Mouse (Mus musculus) kidney, adult 2 months (tissue): ENCODE results near the gene Fndc8. TPM values are rescaled to one million over a fixed set of nuclear protein-coding genes. Genes with fewer than 3 reads are reported as not detected.

Experiments
- DNase-seq: peaks from one replicate; pipeline ENCODE4 v3.0.0; 2021
- H3K27ac ChIP-seq: fragments of 200-500 bp; 2 replicates; pipeline ENCODE4 v1.5.1; 2012; ENCODE audit warnings: low read depth, low read length, control low read depth, inconsistent platforms; ENCODE audit not compliant: insufficient read depth
- H3K27me3 ChIP-seq: fragments of 200-500 bp; replicated peaks from 2 replicates; pipeline ENCODE4 v1.6.1; 2012; ENCODE audit warnings: mild to moderate bottlenecking, moderate library complexity, low read length, inconsistent platforms; ENCODE audit not compliant: control insufficient read depth, insufficient read depth
- H3K36me3 ChIP-seq: fragments of 200-500 bp; 2 replicates; pipeline ENCODE4 v1.6.1; 2012; ENCODE audit warnings: mild to moderate bottlenecking, moderate library complexity, low read length, inconsistent platforms; ENCODE audit not compliant: control insufficient read depth, insufficient read depth
- H3K4me1 ChIP-seq: fragments of 200-500 bp; 2 replicates; pipeline ENCODE4 v1.6.1; 2011; ENCODE audit warnings: low read length; ENCODE audit not compliant: control insufficient read depth, insufficient read depth
- H3K4me3 ChIP-seq: fragments of 200-500 bp; 2 replicates; pipeline ENCODE4 v1.5.1; 2011; ENCODE audit warnings: mild to moderate bottlenecking, low read depth, low read length, control low read depth; ENCODE audit not compliant: insufficient read depth
- CTCF ChIP-seq: fragments of 200-500 bp; conservative IDR thresholded peaks from 2 replicates; pipeline ENCODE4 v1.5.1; 2011; ENCODE audit warnings: low read depth, mild to moderate bottlenecking, control low read depth, low read length, moderate library complexity, mixed read lengths; ENCODE audit not compliant: insufficient read depth, insufficient read length
- POLR2A ChIP-seq: fragments of 200-500 bp; IDR thresholded peaks from one replicate; pipeline ENCODE4 v1.6.1; 2011; ENCODE audit warnings: low read depth, low read length, control low read depth
- WGBS: fragments of 180-500 bp; shearing (Covaris S2); methylation state at CpG from one replicate; pipeline ENCODE4 v1.1.7; 2018; 5-methylcytosine and 5-hydroxymethylcytosine counted together
- polyA plus RNA-seq: library from polyadenylated mRNA; depleted of rRNA; stranded (reverse); fragments of >200 nt; gene quantifications from 2 replicates; pipeline ENCODE4 v1.2.3, GENCODE M21; 2012

Fndc8 gene
- polyA plus RNA-seq, 1 experiment: 0.13 TPM

GRCm38 (mm10) chr11:82901606-82902310 is 9.8 kb downstream of the Fndc8 start:
- TF ChIP-seq POLR2A (no peak), CTCF (no peak)
- DNase-seq: no peak
- H3K27ac ChIP-seq: no peak overlapping the region
- no peaks in the 10 kb centered on the region for H3K27me3 ChIP-seq
- peaks cover 1% of the 10 kb centered on the region for H3K36me3 ChIP-seq
- H3K4me3 ChIP-seq: no peak overlapping the region
- WGBS: 95% methylated on average over 20 of the region's 20 CpGs
- no peaks in the 10 kb centered on the region for H3K4me1 ChIP-seq

- H3K27ac ChIP-seq: no peak overlapping the region
- peaks cover 1% of the 10 kb centered on the region for H3K36me3 ChIP-seq
- no peak for TF ChIP-seq CTCF
- TF ChIP-seq POLR2A: no peak
- H3K4me3 ChIP-seq: no peak overlapping the region
- H3K4me1 ChIP-seq: no peaks in the 10 kb centered on the region; the same call in 1 of the 2 replicates
- H3K27me3 ChIP-seq: no peaks in the 10 kb centered on the region
- DNase-seq: no peak
- 51% methylated on average over 8 of the region's 8 CpGs for WGBS
Measured at GRCm38 (mm10) chr11:82904952-82905351, 13.0 kb downstream of the Fndc8 start.

- H3K4me3 ChIP-seq: no peak overlapping the region
- H3K27me3 ChIP-seq: no peaks in the 10 kb centered on the region
- peaks cover 1% of the 10 kb centered on the region for H3K36me3 ChIP-seq
- no peak for DNase-seq
- H3K4me1 ChIP-seq: no peaks in the 10 kb centered on the region; the same call in 1 of the 2 replicates
- no peak overlapping the region for H3K27ac ChIP-seq
- WGBS: 96% methylated on average over 5 of the region's 5 CpGs
- TF ChIP-seq POLR2A (no peak), CTCF (no peak)
Measured at GRCm38 (mm10) chr11:82905816-82906215, 13.9 kb downstream of the Fndc8 start.

GRCm38 (mm10) chr11:82907651-82908607 is 16.0 kb downstream of the Fndc8 start, which contains the start of gene Nle1:
Nle1 (minus strand) TSS chr11:82908411.
- Histone ChIP-seq H3K27me3 (no peaks in the 10 kb centered on the region; the same call in 1 of the 2 replicates), H3K27ac (no peak within 1 kb of the TSS), H3K36me3 (no peaks in the 10 kb centered on the region), H3K4me3 (peak within 1 kb of the TSS; percentile 66), H3K4me1 (no peaks in the 10 kb centered on the region; the same call in 1 of the 2 replicates)
- TF ChIP-seq CTCF (peak; percentile 79), POLR2A (no peak)
- DNase-seq: peak; percentile 91
- 2% methylated on average over 73 of the region's 73 CpGs for WGBS

- H3K4me3 ChIP-seq: no peak overlapping the region
- H3K27me3 ChIP-seq: no peaks in the 10 kb centered on the region; the same call in 1 of the 2 replicates
- no peaks in the 10 kb centered on the region; the same call in 1 of the 2 replicates for H3K4me1 ChIP-seq
- no peaks in the 10 kb centered on the region for H3K36me3 ChIP-seq
- H3K27ac ChIP-seq: no peak overlapping the region
- WGBS: 53% methylated on average over 10 of the region's 10 CpGs
- no peak for DNase-seq
- TF ChIP-seq POLR2A (no peak), CTCF (no peak)
Measured at GRCm38 (mm10) chr11:82908608-82908989, 16.7 kb downstream of the Fndc8 start.

- Histone ChIP-seq H3K4me3 (no peak within 1 kb of the TSS), H3K4me1 (no peaks in the 10 kb centered on the region; the same call in 1 of the 2 replicates), H3K36me3 (no peaks in the 10 kb centered on the region), H3K27ac (no peak within 1 kb of the TSS), H3K27me3 (no peaks in the 10 kb centered on the region; the same call in 1 of the 2 replicates)
- WGBS: 92% methylated on average over 4 of the region's 4 CpGs
- TF ChIP-seq POLR2A (no peak), CTCF (no peak)
- no peak for DNase-seq
Measured at GRCm38 (mm10) chr11:82910250-82910649, 18.3 kb downstream of the Fndc8 start, which contains the start of gene Unc45b. Unc45b (plus strand) TSS chr11:82910550.
